Mouse (Mus musculus) heart, postnatal 0 days (tissue): ENCODE data around the gene Pigr.

Source experiments
- CTCF ChIP-seq: IDR thresholded peaks from 2 replicates; pipeline ENCODE4 v1.5.1; 2016; ENCODE audit warnings: antibody characterized with exemption, control low read depth, low read depth
- EP300 ChIP-seq: IDR thresholded peaks from 2 replicates; pipeline ENCODE4 v1.6.1; 2016; ENCODE audit warnings: antibody characterized with exemption, low read depth

- no peak for TF ChIP-seq EP300
- TF ChIP-seq CTCF = no peak
Observed at GRCm38 (mm10) chr1:130883146-130883545, 56.7 kb downstream of the Pigr start.
